Mouse (Mus musculus) hindbrain, embryonic 11.5 days (tissue): ENCODE data around the gene Hist1h2br. TPM values are rescaled to one million over a fixed set of nuclear protein-coding genes. Genes with fewer than 3 reads are reported as not detected.
"Not testable (repeated sequence)": the region's sequence is repeated elsewhere in the genome, so short reads cannot be mapped to it uniquely, and the experiment has no call there.

ENCODE experiments used
- ATAC-seq: fragments of 200-750 bp; cut with Nextera tagmentation; 2 replicates; pipeline ENCODE4 v1.8.0; 2017; ENCODE audit warnings: mild to moderate bottlenecking, moderate TSS enrichment, moderate library complexity; ENCODE audit not compliant: low FRiP score
- DNase-seq: peaks from one replicate; pipeline ENCODE4 v3.0.0-alpha.2; 2015; ENCODE audit warnings: low spot score
- H3K27ac ChIP-seq: fragments of 300-500 bp; sonication (generic); 2 replicates; pipeline ENCODE4 v1.5.1; 2014; ENCODE audit warnings: mild to moderate bottlenecking, low read depth, low read length
- H3K27me3 ChIP-seq: fragments of 300-500 bp; sonication (generic); 2 replicates; pipeline ENCODE4 v1.6.1; 2014; ENCODE audit warnings: mild to moderate bottlenecking, low read length, moderate library complexity, mixed read lengths; ENCODE audit not compliant: control insufficient read depth, insufficient read depth
- H3K36me3 ChIP-seq: fragments of 300-500 bp; sonication (generic); 2 replicates; pipeline ENCODE4 v1.6.1; 2014; ENCODE audit warnings: mild to moderate bottlenecking, low read length, moderate library complexity, mixed read lengths; ENCODE audit not compliant: control insufficient read depth, insufficient read depth
- H3K4me1 ChIP-seq: fragments of 300-500 bp; sonication (generic); replicated peaks from 2 replicates; pipeline ENCODE4 v1.6.1; 2014; ENCODE audit warnings: low read length, mixed read lengths; ENCODE audit not compliant: control insufficient read depth, insufficient read depth
- H3K4me2 ChIP-seq: fragments of 300-500 bp; sonication (generic); replicated peaks from 2 replicates; pipeline ENCODE4 v1.6.1; 2014; ENCODE audit warnings: mild to moderate bottlenecking, low read depth, low read length
- H3K4me3 ChIP-seq: fragments of 300-500 bp; sonication (generic); 2 replicates; pipeline ENCODE4 v1.5.1; 2014; ENCODE audit warnings: low read depth, low read length
- H3K9ac ChIP-seq: fragments of 300-500 bp; sonication (generic); 2 replicates; pipeline ENCODE4 v1.6.1; 2014; ENCODE audit warnings: low read depth, low read length
- H3K9me3 ChIP-seq: fragments of 300-500 bp; sonication (generic); 2 replicates; pipeline ENCODE4 v1.6.1; 2016; ENCODE audit warnings: low read length; ENCODE audit not compliant: control insufficient read depth
- WGBS: fragments of 180-500 bp; shearing (Covaris S2); extraction: QIAGEN DNeasy Blood & Tissue Kit; methylation state at CpG from one replicate; pipeline ENCODE4 v1.1.7; 2014; 5-methylcytosine and 5-hydroxymethylcytosine counted together
- polyA plus RNA-seq: library from polyadenylated mRNA; unstranded; fragments of >200 nt; fragmentation: Nextera tagmentation; extraction: Ambion mirVana; gene quantifications from 2 replicates; pipeline ENCODE4 v1.2.1, GENCODE M21; 2014

Hist1h2br gene
- polyA plus RNA-seq: 18.1 and 18.6 TPM in 2 replicates

- not testable (repeated sequence) for H3K4me2 ChIP-seq, H3K9ac ChIP-seq, DNase-seq, H3K4me1 ChIP-seq, H3K27ac ChIP-seq, H3K4me3 ChIP-seq, H3K27me3 ChIP-seq, H3K9me3 ChIP-seq, H3K36me3 ChIP-seq
- peak; percentile 96 for ATAC-seq
- WGBS: no CpG with 5 or more reads among the region's 24 CpGs
Measured at GRCm38 (mm10) chr13:21833461-21833860, at the start of gene Hist1h2br, which contains the start of gene Hist1h2ap. Gene Hist1h2br, plus strand, starts transcription at chr13:21833743. Gene Hist1h2ap, minus strand, starts transcription at chr13:21833507.

- H3K27ac ChIP-seq: peak overlapping the region; percentile 77
- DNase-seq: peak; percentile 22
- no peak for ATAC-seq
- 0 out of 2 replicates have a peak, but pooled peaks cover 5% of the 10 kb centered on the region for H3K4me1 ChIP-seq
- peak overlapping the region; percentile 35; the same call in 1 of the 2 replicates for H3K9ac ChIP-seq
- no peak overlapping the region for H3K4me3 ChIP-seq
- peak overlapping the region; percentile 65 for H3K4me2 ChIP-seq
- no peaks in the 10 kb centered on the region for H3K27me3 ChIP-seq
- WGBS: 22% methylated on average over 6 of the region's 6 CpGs
- no peaks in the 10 kb centered on the region for H3K36me3 ChIP-seq
- no peaks in the 10 kb centered on the region for H3K9me3 ChIP-seq
Measured at GRCm38 (mm10) chr13:21784311-21784710, 49.2 kb upstream of the Hist1h2br start.

GRCm38 (mm10) chr13:21786189-21786898 is 47.2 kb upstream of the Hist1h2br start:
- H3K27me3 ChIP-seq: no peaks in the 10 kb centered on the region
- WGBS: 6% methylated on average over 8 of the region's 8 CpGs
- H3K36me3 ChIP-seq: no peaks in the 10 kb centered on the region
- H3K4me2 ChIP-seq: peak overlapping the region; percentile 45
- peak overlapping the region; percentile 53; the same call in 1 of the 2 replicates for H3K9ac ChIP-seq
- 0 out of 2 replicates have a peak, but pooled peaks cover 5% of the 10 kb centered on the region for H3K4me1 ChIP-seq
- H3K27ac ChIP-seq: peak overlapping the region; percentile 84
- DNase-seq: peak; percentile 51
- peak overlapping the region; percentile 30 for H3K4me3 ChIP-seq
- no peak for ATAC-seq
- no peaks in the 10 kb centered on the region for H3K9me3 ChIP-seq

GRCm38 (mm10) chr13:21786899-21787629 is 46.5 kb upstream of the Hist1h2br start, which contains the start of the genes Hist1h2an and Hist1h2bp:
Gene Hist1h2an, minus strand, starts transcription at chr13:21787218.
Gene Hist1h2bp, plus strand, starts transcription at chr13:21787461.
- H3K27ac ChIP-seq: peak within 1 kb of the TSS; percentile 84
- H3K4me1 ChIP-seq, H3K9me3 ChIP-seq, H3K27me3 ChIP-seq, H3K36me3 ChIP-seq: not testable (repeated sequence)
- H3K4me3 ChIP-seq: peak within 1 kb of the TSS; percentile 30
- ATAC-seq: peak; percentile 96
- H3K9ac ChIP-seq: peak within 1 kb of the TSS; percentile 53
- peak; percentile 91 for DNase-seq
- under 1% methylated on average over 36 of the region's 63 CpGs for WGBS
- peak within 1 kb of the TSS; percentile 45 for H3K4me2 ChIP-seq

- Histone ChIP-seq H3K4me2 (peak overlapping the region; percentile 33), H3K4me1 (0 out of 2 replicates have a peak, but pooled peaks cover 5% of the 10 kb centered on the region), H3K27me3 (no peaks in the 10 kb centered on the region), H3K4me3 (peak overlapping the region; percentile 20; the same call in 1 of the 2 replicates), H3K9me3 (no peaks in the 10 kb centered on the region), H3K36me3 (no peaks in the 10 kb centered on the region), H3K9ac (peak overlapping the region; percentile 31), H3K27ac (peak overlapping the region; percentile 74)
- WGBS: 19% methylated on average over 10 of the region's 21 CpGs
- DNase-seq (peak; percentile 44), ATAC-seq (peak; percentile 53)
Measured at GRCm38 (mm10) chr13:21787760-21788593, 45.6 kb upstream of the Hist1h2br start.

GRCm38 (mm10) chr13:21789925-21790324 is 43.6 kb upstream of the Hist1h2br start:
- no peak overlapping the region for H3K4me3 ChIP-seq
- no peaks in the 10 kb centered on the region for H3K9me3 ChIP-seq
- no peak overlapping the region for H3K9ac ChIP-seq
- ATAC-seq: no peak
- WGBS: 62% methylated on average over 6 of the region's 6 CpGs
- 0 out of 2 replicates have a peak, but pooled peaks cover 5% of the 10 kb centered on the region for H3K4me1 ChIP-seq
- H3K4me2 ChIP-seq: no peak overlapping the region
- no peaks in the 10 kb centered on the region for H3K36me3 ChIP-seq
- H3K27ac ChIP-seq: no peak overlapping the region
- H3K27me3 ChIP-seq: no peaks in the 10 kb centered on the region
- DNase-seq: no peak

GRCm38 (mm10) chr13:21790601-21791283 is 42.8 kb upstream of the Hist1h2br start:
- H3K9ac ChIP-seq: peak overlapping the region; percentile 31; the same call in 1 of the 2 replicates
- 0 out of 2 replicates have a peak, but pooled peaks cover 5% of the 10 kb centered on the region for H3K4me1 ChIP-seq
- H3K27ac ChIP-seq: 0 out of 2 replicates have a peak overlapping the region, but pooled peaks have one; percentile 33
- DNase-seq (peak; percentile 38), ATAC-seq (no peak)
- H3K36me3 ChIP-seq: no peaks in the 10 kb centered on the region
- 8% methylated on average over 17 of the region's 18 CpGs for WGBS
- peak overlapping the region; percentile 19; the same call in 1 of the 2 replicates for H3K4me2 ChIP-seq
- no peaks in the 10 kb centered on the region for H3K9me3 ChIP-seq
- no peak overlapping the region for H3K4me3 ChIP-seq
- no peaks in the 10 kb centered on the region for H3K27me3 ChIP-seq
